Mouse (Mus musculus) cerebellum, postnatal 10 days (tissue): ENCODE measurements around the gene Gm3685.
A peak's percentile ranks its signal among the peaks of the same experiment; 100 is the strongest.
"Not testable (repeated sequence)": the region's sequence is repeated elsewhere in the genome, so short reads cannot be mapped to it uniquely, and the experiment has no call there.

Experiments
- DNase-seq, 2 experiments: peaks; one replicate each; pipeline ENCODE4 v3.0.0; 2021; ENCODE audit warnings: mixed read lengths in 2 of 2

Gene Gm3685

GRCm38 (mm10) chr14:7044870-7045269 lies at the start of gene Gm3685:
Gene Gm3685 (minus strand): TSS chr14:7044970.
- DNase-seq, result not testable (repeated sequence)

- peak; percentile 29 to 51 for DNase-seq
Observed at GRCm38 (mm10) chr14:7026781-7027749, 17.7 kb downstream of the Gm3685 start, which contains the start of gene Gm10406. Gene Gm10406 (minus strand): TSS chr14:7027449.

- DNase-seq, result peak; percentile 6 to 19
Observed at GRCm38 (mm10) chr14:7026274-7026673, 18.5 kb downstream of the Gm3685 start.
